Mouse (Mus musculus): ENCODE results near the gene Zfp827. TPM values are rescaled to one million over a fixed set of nuclear protein-coding genes. Genes with fewer than 3 reads are reported as not detected.

Zfp827 gene
- total and polyA plus RNA-seq, 3 experiments: 3.1 to 19.3 (median 3.2) TPM

DNA sequence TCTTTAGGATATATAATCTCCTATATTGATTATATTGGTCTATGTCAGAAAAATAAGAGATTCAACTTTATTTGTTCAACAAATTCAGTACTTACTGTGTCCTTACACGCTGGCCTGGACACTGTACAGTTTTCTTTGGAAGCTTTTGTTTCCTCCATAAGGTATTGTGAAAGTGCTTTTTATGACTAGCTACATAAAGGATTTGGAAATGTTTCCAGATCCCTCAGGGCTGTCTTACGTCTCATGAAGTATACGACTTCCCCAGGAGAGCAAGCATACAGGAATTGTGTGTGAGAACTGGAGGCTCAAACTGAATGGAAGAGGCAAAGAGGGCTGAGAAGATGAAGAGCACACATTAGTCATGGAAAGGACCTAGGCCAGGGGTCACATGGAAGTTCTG is 45.1 kb downstream of the Zfp827 start:
- peaks cover 76% of the 10 kb centered on the region for H3K36me3 ChIP-seq (replicated peaks)
- TF ChIP-seq CTCF (IDR thresholded peaks at IDR 0.05; ENCODE audit: low read depth, low read length) (no peak), GATA1 (IDR thresholded peaks at IDR 0.05; ENCODE audit: borderline replicate concordance, low read length) (no peak), GATA2 (IDR thresholded peaks at IDR 0.05; ENCODE audit: borderline replicate concordance, low read depth, low read length) (no peak), POLR2AphosphoS5 (IDR thresholded peaks at IDR 0.05; ENCODE audit: insufficient replicate concordance, low read depth, low read length) (no peak), TAL1 (conservative IDR thresholded peaks at IDR 0.05; ENCODE audit: low read depth, low read length) (no peak)
- DNase-seq (ENCODE audit: low spot score) (no peak), ATAC-seq (ENCODE audit: extremely low read depth, insufficient number of reproducible peaks, low FRiP score, poor library complexity, severe bottlenecking) (no peak)
- no peaks in the 10 kb centered on the region for H3K4me1 ChIP-seq (ENCODE audit: insufficient read depth, low read depth, low read length)
- peaks cover 3% of the 10 kb centered on the region; the same call in 1 of the 2 replicates for H3K27me3 ChIP-seq (ENCODE audit: insufficient read depth, low read length)
- H3K9me3 ChIP-seq (replicated peaks): no peaks in the 10 kb centered on the region
- no peak overlapping the region for H3K4me3 ChIP-seq (ENCODE audit: low read depth, low read length)

GRCm38 (mm10) chr8:79074986-79075385 is 46.7 kb downstream of the Zfp827 start:
- TF ChIP-seq GATA1 (IDR thresholded peaks at IDR 0.05; ENCODE audit: borderline replicate concordance, low read length): no peak
- TF ChIP-seq TAL1 (conservative IDR thresholded peaks at IDR 0.05; ENCODE audit: low read depth, low read length): no peak
- TF ChIP-seq POLR2AphosphoS5 (IDR thresholded peaks at IDR 0.05; ENCODE audit: insufficient replicate concordance, low read depth, low read length): no peak
- TF ChIP-seq GATA2 (IDR thresholded peaks at IDR 0.05; ENCODE audit: borderline replicate concordance, low read depth, low read length): no peak
- no peak for TF ChIP-seq CTCF (IDR thresholded peaks at IDR 0.05; ENCODE audit: low read depth, low read length)
- Histone ChIP-seq H3K9me3 (replicated peaks) (no peaks in the 10 kb centered on the region), H3K27me3 (ENCODE audit: insufficient read depth, low read length) (peaks cover 3% of the 10 kb centered on the region; the same call in 1 of the 2 replicates), H3K4me1 (ENCODE audit: insufficient read depth, low read depth, low read length) (no peaks in the 10 kb centered on the region), H3K36me3 (replicated peaks) (peaks cover 81% of the 10 kb centered on the region), H3K4me3 (ENCODE audit: low read depth, low read length) (no peak overlapping the region)
- no peak for DNase-seq (ENCODE audit: low spot score)
- no peak for ATAC-seq (ENCODE audit: extremely low read depth, insufficient number of reproducible peaks, low FRiP score, poor library complexity, severe bottlenecking)

DNA sequence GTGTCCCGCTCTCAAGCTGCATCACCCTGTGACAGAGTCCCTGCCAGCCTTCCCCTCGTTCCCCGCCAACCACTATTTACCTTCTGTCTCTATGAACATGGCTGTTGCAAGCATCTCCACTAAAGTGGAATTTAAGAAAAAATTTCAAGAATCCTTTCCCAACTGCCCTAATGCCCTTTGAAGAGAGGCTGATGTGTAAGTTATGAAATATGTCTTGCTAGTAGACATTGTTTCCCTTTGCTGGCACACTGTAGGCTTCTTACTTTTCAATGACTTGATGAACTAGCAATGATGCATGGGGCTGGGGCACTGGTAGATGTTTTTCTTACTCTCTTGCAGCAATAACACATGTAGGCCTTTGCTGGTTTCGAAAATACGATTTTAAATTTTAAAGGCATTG is 49.0 kb downstream of the Zfp827 start:
- ATAC-seq (ENCODE audit: extremely low read depth, insufficient number of reproducible peaks, low FRiP score, poor library complexity, severe bottlenecking) (no peak), DNase-seq (ENCODE audit: low spot score) (no peak)
- H3K27me3 ChIP-seq (ENCODE audit: insufficient read depth, low read length): peaks cover 3% of the 10 kb centered on the region; the same call in 1 of the 2 replicates
- H3K4me1 ChIP-seq (ENCODE audit: insufficient read depth, low read depth, low read length): no peaks in the 10 kb centered on the region
- no peaks in the 10 kb centered on the region for H3K9me3 ChIP-seq (replicated peaks)
- no peak overlapping the region for H3K4me3 ChIP-seq (ENCODE audit: low read depth, low read length)
- H3K36me3 ChIP-seq (replicated peaks): peaks cover 82% of the 10 kb centered on the region
- TF ChIP-seq TAL1 (conservative IDR thresholded peaks at IDR 0.05; ENCODE audit: low read depth, low read length) (no peak), GATA2 (IDR thresholded peaks at IDR 0.05; ENCODE audit: borderline replicate concordance, low read depth, low read length) (no peak), CTCF (IDR thresholded peaks at IDR 0.05; ENCODE audit: low read depth, low read length) (no peak), GATA1 (IDR thresholded peaks at IDR 0.05; ENCODE audit: borderline replicate concordance, low read length) (no peak), POLR2AphosphoS5 (IDR thresholded peaks at IDR 0.05; ENCODE audit: insufficient replicate concordance, low read depth, low read length) (no peak)

GRCm38 (mm10) chr8:79078556-79079195 is 50.4 kb downstream of the Zfp827 start:
- no peak for DNase-seq (ENCODE audit: low spot score)
- H3K27me3 ChIP-seq (ENCODE audit: insufficient read depth, low read length): peaks cover 3% of the 10 kb centered on the region; the same call in 1 of the 2 replicates
- H3K9me3 ChIP-seq (replicated peaks): no peaks in the 10 kb centered on the region
- H3K4me1 ChIP-seq (ENCODE audit: insufficient read depth, low read depth, low read length): no peaks in the 10 kb centered on the region
- no peak for ATAC-seq (ENCODE audit: extremely low read depth, insufficient number of reproducible peaks, low FRiP score, poor library complexity, severe bottlenecking)
- peaks cover 84% of the 10 kb centered on the region for H3K36me3 ChIP-seq (replicated peaks)
- no peak overlapping the region for H3K4me3 ChIP-seq (ENCODE audit: low read depth, low read length)
- no peak for TF ChIP-seq GATA1 (IDR thresholded peaks at IDR 0.05; ENCODE audit: borderline replicate concordance, low read length)
- TF ChIP-seq TAL1 (conservative IDR thresholded peaks at IDR 0.05; ENCODE audit: low read depth, low read length): no peak
- TF ChIP-seq CTCF (IDR thresholded peaks at IDR 0.05; ENCODE audit: low read depth, low read length): no peak
- no peak for TF ChIP-seq POLR2AphosphoS5 (IDR thresholded peaks at IDR 0.05; ENCODE audit: insufficient replicate concordance, low read depth, low read length)
- TF ChIP-seq GATA2 (IDR thresholded peaks at IDR 0.05; ENCODE audit: borderline replicate concordance, low read depth, low read length): no peak

GRCm38 (mm10) chr8:79079196-79079561 is 50.9 kb downstream of the Zfp827 start:
- Histone ChIP-seq H3K9me3 (replicated peaks) (no peaks in the 10 kb centered on the region), H3K4me1 (ENCODE audit: insufficient read depth, low read depth, low read length) (no peaks in the 10 kb centered on the region), H3K27me3 (ENCODE audit: insufficient read depth, low read length) (peaks cover 3% of the 10 kb centered on the region; the same call in 1 of the 2 replicates), H3K4me3 (ENCODE audit: low read depth, low read length) (no peak overlapping the region), H3K36me3 (replicated peaks) (peaks cover 84% of the 10 kb centered on the region)
- TF ChIP-seq POLR2AphosphoS5 (IDR thresholded peaks at IDR 0.05; ENCODE audit: insufficient replicate concordance, low read depth, low read length): no peak
- no peak for TF ChIP-seq TAL1 (conservative IDR thresholded peaks at IDR 0.05; ENCODE audit: low read depth, low read length)
- no peak for TF ChIP-seq GATA1 (IDR thresholded peaks at IDR 0.05; ENCODE audit: borderline replicate concordance, low read length)
- TF ChIP-seq GATA2 (IDR thresholded peaks at IDR 0.05; ENCODE audit: borderline replicate concordance, low read depth, low read length): no peak
- no peak for TF ChIP-seq CTCF (IDR thresholded peaks at IDR 0.05; ENCODE audit: low read depth, low read length)
- no peak for ATAC-seq (ENCODE audit: extremely low read depth, insufficient number of reproducible peaks, low FRiP score, poor library complexity, severe bottlenecking)
- no peak for DNase-seq (ENCODE audit: low spot score)

- TF ChIP-seq POLR2AphosphoS5 (IDR thresholded peaks at IDR 0.05; ENCODE audit: insufficient replicate concordance, low read depth, low read length) (no peak), CTCF (IDR thresholded peaks at IDR 0.05; ENCODE audit: low read depth, low read length) (no peak), GATA1 (IDR thresholded peaks at IDR 0.05; ENCODE audit: borderline replicate concordance, low read length) (no peak), GATA2 (IDR thresholded peaks at IDR 0.05; ENCODE audit: borderline replicate concordance, low read depth, low read length) (no peak), TAL1 (conservative IDR thresholded peaks at IDR 0.05; ENCODE audit: low read depth, low read length) (no peak)
- peaks cover 82% of the 10 kb centered on the region for H3K36me3 ChIP-seq (replicated peaks)
Observed at GRCm38 (mm10) chr8:79080096-79080739, 52.0 kb downstream of the Zfp827 start.

More at GRCm38 (mm10) chr8:79080096-79080739, 52.0 kb downstream of the Zfp827 start:
- no peaks in the 10 kb centered on the region for H3K9me3 ChIP-seq (replicated peaks)
- H3K4me1 ChIP-seq (ENCODE audit: insufficient read depth, low read depth, low read length): no peaks in the 10 kb centered on the region
- ATAC-seq (ENCODE audit: extremely low read depth, insufficient number of reproducible peaks, low FRiP score, poor library complexity, severe bottlenecking): no peak
- DNase-seq (ENCODE audit: low spot score): no peak
- no peak overlapping the region for H3K4me3 ChIP-seq (ENCODE audit: low read depth, low read length)
- peaks cover 3% of the 10 kb centered on the region; the same call in 1 of the 2 replicates for H3K27me3 ChIP-seq (ENCODE audit: insufficient read depth, low read length)

Measured in G1E (cell line).